In the genomic region with DNA sequence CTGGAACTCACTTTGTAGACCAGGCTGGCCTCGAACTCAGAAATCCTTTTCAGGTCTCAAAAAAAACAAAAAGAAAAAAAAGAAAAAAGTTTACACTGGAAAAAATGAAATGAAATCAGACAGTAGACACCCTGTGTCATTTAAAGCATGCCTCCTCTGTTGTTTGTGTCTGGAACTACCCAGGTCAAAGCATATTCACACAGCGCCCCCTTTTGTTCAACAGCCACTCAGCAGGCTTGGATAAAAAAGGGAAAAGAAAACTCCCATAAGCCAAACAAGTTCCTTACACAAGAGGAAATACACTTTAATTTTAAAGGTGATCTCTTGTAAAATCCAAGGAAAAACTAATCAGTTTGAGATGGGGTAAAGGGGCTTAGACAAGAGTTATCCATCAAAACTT, we compare ENCODE assay signal across 9 mouse cellular contexts. TPM values are rescaled to one million over a fixed set of nuclear protein-coding genes. Genes with fewer than 3 reads are reported as not detected.
DNase-seq lines count a peak whose midpoint lies in the region; ATAC-seq lines count a peak whose summit lies in the region.
"Had no signal": no experiment of that assay in that cellular context is flagged by ENCODE, and none has a peak within 500 bp of the region (broad histone marks: within the 10 kb centered on the region; RNA-seq: fewer than 3 reads in every experiment).

No protein-coding gene starts in this region.

- H3K27ac ChIP-seq in forebrain, embryonic 14.5 days (ENCODE audit: low read depth, low read length): no peak overlapping the region
- H3K27ac ChIP-seq in forebrain, embryonic 13.5 days: no peak overlapping the region
- no peak overlapping the region for H3K27ac ChIP-seq in midbrain, embryonic 14.5 days (replicated peaks; ENCODE audit: low read depth, low read length)
- no peak overlapping the region for H3K27ac ChIP-seq in midbrain, embryonic 15.5 days
- H3K27ac ChIP-seq: limb, embryonic 13.5 days had no signal

- H3K9me3 ChIP-seq in forebrain, embryonic 14.5 days (replicated peaks; ENCODE audit: control insufficient read depth, low read length): no peaks in the 10 kb centered on the region
- no peaks in the 10 kb centered on the region for H3K9me3 ChIP-seq in forebrain, embryonic 13.5 days (replicated peaks)
- H3K9me3 ChIP-seq in midbrain, embryonic 14.5 days (ENCODE audit: control insufficient read depth, low read length): no peaks in the 10 kb centered on the region
- H3K9me3 ChIP-seq in midbrain, embryonic 15.5 days: no peaks in the 10 kb centered on the region
- H3K9me3 ChIP-seq: limb, embryonic 13.5 days had no signal

- peak; percentile 14 for DNase-seq in forebrain, embryonic 14.5 days (ENCODE audit: low spot score)
- peak; percentile 29 for DNase-seq in midbrain, embryonic 14.5 days
- peak; percentile 35 for DNase-seq in embryo, embryonic 10 days (ENCODE audit: low spot score)
- peak; percentile 42 for DNase-seq in lung, postnatal 25 days (ENCODE audit: low spot score)
- DNase-seq in right cerebral cortex, postnatal 10 days (ENCODE audit: low spot score in 2 of 2): no peak
- DNase-seq in T-cell, adult 2 months (ENCODE audit: low spot score): no peak

- no peak overlapping the region for H3K4me3 ChIP-seq in forebrain, embryonic 14.5 days (ENCODE audit: low read depth, low read length)
- H3K4me3 ChIP-seq in forebrain, embryonic 13.5 days: no peak overlapping the region
- H3K4me3 ChIP-seq in midbrain, embryonic 14.5 days (replicated peaks; ENCODE audit: low read depth, low read length): no peak overlapping the region
- no peak overlapping the region for H3K4me3 ChIP-seq in midbrain, embryonic 15.5 days
- H3K4me3 ChIP-seq: limb, embryonic 13.5 days had no signal

- no peak overlapping the region for H3K9ac ChIP-seq in forebrain, embryonic 14.5 days (ENCODE audit: low read length)
- H3K9ac ChIP-seq in forebrain, embryonic 13.5 days: no peak overlapping the region
- H3K9ac ChIP-seq in midbrain, embryonic 14.5 days (replicated peaks; ENCODE audit: low read length): no peak overlapping the region
- no peak overlapping the region for H3K9ac ChIP-seq in midbrain, embryonic 15.5 days
- H3K9ac ChIP-seq: limb, embryonic 13.5 days had no signal

- no peaks in the 10 kb centered on the region for H3K36me3 ChIP-seq in forebrain, embryonic 14.5 days (ENCODE audit: control insufficient read depth, insufficient read depth, low read length)
- H3K36me3 ChIP-seq in forebrain, embryonic 13.5 days (ENCODE audit: poor library complexity, severe bottlenecking): no peaks in the 10 kb centered on the region
- no peaks in the 10 kb centered on the region for H3K36me3 ChIP-seq in midbrain, embryonic 14.5 days (ENCODE audit: control insufficient read depth, insufficient read depth, low read length)
- H3K36me3 ChIP-seq in midbrain, embryonic 15.5 days (replicated peaks): no peaks in the 10 kb centered on the region
- H3K36me3 ChIP-seq: limb, embryonic 13.5 days had no signal

- no peak overlapping the region for H3K4me2 ChIP-seq in forebrain, embryonic 14.5 days (ENCODE audit: low read length)
- no peak overlapping the region for H3K4me2 ChIP-seq in forebrain, embryonic 13.5 days
- H3K4me2 ChIP-seq in midbrain, embryonic 14.5 days (ENCODE audit: low read length): no peak overlapping the region
- no peak overlapping the region for H3K4me2 ChIP-seq in midbrain, embryonic 15.5 days
- H3K4me2 ChIP-seq: limb, embryonic 13.5 days had no signal

- ATAC-seq in forebrain, embryonic 14.5 days: no peak
- ATAC-seq in forebrain, embryonic 13.5 days: no peak
- no peak for ATAC-seq in midbrain, embryonic 14.5 days (ENCODE audit: low FRiP score, low TSS enrichment)
- ATAC-seq in midbrain, embryonic 15.5 days (replicated peaks): no peak

- WGBS in forebrain, embryonic 14.5 days: 57% methylated on average over 2 of the region's 2 CpGs
- 52% methylated on average over 2 of the region's 2 CpGs for WGBS in forebrain, embryonic 13.5 days
- 45% methylated on average over 2 of the region's 2 CpGs for WGBS in midbrain, embryonic 14.5 days
- 42% methylated on average over 2 of the region's 2 CpGs for WGBS in midbrain, embryonic 15.5 days

- no peaks in the 10 kb centered on the region for H3K27me3 ChIP-seq in forebrain, embryonic 14.5 days (replicated peaks; ENCODE audit: control insufficient read depth, insufficient read depth, low read length)
- no peaks in the 10 kb centered on the region for H3K27me3 ChIP-seq in forebrain, embryonic 13.5 days
- no peaks in the 10 kb centered on the region for H3K27me3 ChIP-seq in midbrain, embryonic 14.5 days (ENCODE audit: control insufficient read depth, insufficient read depth, low read length)
- no peaks in the 10 kb centered on the region for H3K27me3 ChIP-seq in midbrain, embryonic 15.5 days (replicated peaks)
- H3K27me3 ChIP-seq: limb, embryonic 13.5 days had no signal

- no peaks in the 10 kb centered on the region for H3K4me1 ChIP-seq in forebrain, embryonic 14.5 days (ENCODE audit: control insufficient read depth, insufficient read depth, low read length)
- no peaks in the 10 kb centered on the region for H3K4me1 ChIP-seq in forebrain, embryonic 13.5 days
- H3K4me1 ChIP-seq in midbrain, embryonic 14.5 days (ENCODE audit: control insufficient read depth, insufficient read depth, low read length): no peaks in the 10 kb centered on the region
- no peaks in the 10 kb centered on the region for H3K4me1 ChIP-seq in midbrain, embryonic 15.5 days
- H3K4me1 ChIP-seq: limb, embryonic 13.5 days had no signal

RNA-seq across cellular contexts. Expression of a gene that starts 21.4 kb away (rescaled TPM):
- polyA plus RNA-seq in forebrain, embryonic 14.5 days (2014; fragmentation: Nextera tagmentation; extraction: Ambion mirVana): 17.7 and 25.3 TPM in 2 replicates
- 9.8 and 11.4 TPM in 2 replicates for polyA plus RNA-seq in forebrain, embryonic 13.5 days (2015; fragmentation: Nextera tagmentation; extraction: Ambion mirVana)
- 26.4 and 32.6 TPM in 2 replicates for polyA plus RNA-seq in midbrain, embryonic 14.5 days (2014; fragmentation: Nextera tagmentation; extraction: Ambion mirVana)
- 30.0 and 31.1 TPM in 2 replicates for polyA plus RNA-seq in midbrain, embryonic 15.5 days (2015; fragmentation: Nextera tagmentation; extraction: Ambion mirVana)

Comparison
In these comparisons a context has a peak if more than half of its experiments do, and no peak if none do; other contexts are left out.
1. DNase-seq: peak in forebrain, embryonic 14.5 days (single experiment), midbrain, embryonic 14.5 days (single experiment), embryo, embryonic 10 days (single experiment) and lung, postnatal 25 days (single experiment); none in right cerebral cortex, postnatal 10 days (0 of 2) and T-cell, adult 2 months (single experiment).